Mouse (Mus musculus) thymus, postnatal 10 days (tissue): ENCODE results near the gene Itgav.
"Not testable (repeated sequence)": the region's sequence is repeated elsewhere in the genome, so short reads cannot be mapped to it uniquely, and the experiment has no call there.

Experiments used
- DNase-seq, 2 experiments: peaks; one replicate each; pipeline ENCODE4 v3.0.0; 2021; ENCODE audit warnings: low spot score in 2 of 2

Gene Itgav

GRCm38 (mm10) chr2:83713281-83713680 is 10.9 kb upstream of the Itgav start:
- not testable (repeated sequence) for DNase-seq

DNA sequence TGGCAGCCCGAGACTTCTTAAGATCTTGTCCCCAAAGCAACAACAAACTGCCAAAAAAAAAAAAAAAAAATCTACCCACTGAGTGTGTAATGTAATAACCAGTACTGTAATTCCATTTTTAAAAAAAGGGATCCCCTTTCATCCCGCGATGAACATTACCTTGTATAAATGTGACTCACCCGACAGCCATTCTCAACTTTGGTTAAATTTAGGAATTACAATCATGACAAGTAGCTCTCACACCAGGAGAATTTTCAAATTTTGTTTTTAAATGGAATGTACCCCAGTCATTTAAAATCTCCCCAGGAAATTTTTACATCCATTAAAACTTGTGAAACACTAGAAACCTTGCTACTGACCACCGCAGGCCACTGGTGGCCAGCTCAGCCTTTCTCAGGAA is 10.3 kb upstream of the Itgav start:
- no peak for DNase-seq

DNA sequence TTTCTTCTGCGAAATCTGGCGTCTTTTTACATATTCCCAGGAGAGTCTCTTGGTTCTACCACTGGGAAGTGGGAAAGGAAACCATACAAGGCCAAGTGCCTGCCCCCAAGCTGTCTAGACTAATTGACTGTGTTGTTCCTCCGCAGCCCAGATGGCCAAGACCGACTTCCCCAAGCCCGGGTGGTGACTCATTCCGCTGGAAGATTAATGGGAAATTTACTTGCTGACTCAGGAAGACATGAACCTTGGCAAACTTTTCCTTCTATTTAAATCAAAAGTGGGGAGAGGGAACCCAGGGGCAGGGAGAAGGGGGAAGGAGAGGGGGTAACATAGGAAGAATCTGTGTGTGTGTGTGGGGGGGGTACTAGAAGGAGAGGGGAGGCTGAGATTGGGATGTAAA is 9.4 kb upstream of the Itgav start:
- DNase-seq: no peak

- DNase-seq: no peak
Observed at GRCm38 (mm10) chr2:83718341-83718740, 5.9 kb upstream of the Itgav start.

- no peak for DNase-seq
Observed at GRCm38 (mm10) chr2:83721635-83722034, 2.6 kb upstream of the Itgav start.

DNA sequence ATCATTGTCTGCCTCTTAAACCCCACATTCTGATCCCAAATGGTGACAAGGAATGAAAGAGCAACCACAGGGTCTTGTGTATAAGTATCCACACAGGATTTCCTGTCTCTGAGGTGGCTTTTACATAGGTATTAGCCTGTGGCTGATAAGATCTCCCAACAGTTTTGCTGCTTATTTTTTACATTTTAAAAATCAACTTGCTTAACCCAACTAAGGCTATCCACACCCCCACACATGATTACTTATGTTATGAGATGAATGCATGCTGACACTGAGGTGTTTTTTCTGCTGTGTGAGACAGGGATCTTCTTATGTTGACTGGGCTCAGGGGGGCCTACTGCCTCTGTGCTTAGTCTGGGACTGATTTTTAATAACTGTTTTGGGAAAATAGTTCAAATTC is 1.3 kb upstream of the Itgav start:
- DNase-seq: no peak

DNA sequence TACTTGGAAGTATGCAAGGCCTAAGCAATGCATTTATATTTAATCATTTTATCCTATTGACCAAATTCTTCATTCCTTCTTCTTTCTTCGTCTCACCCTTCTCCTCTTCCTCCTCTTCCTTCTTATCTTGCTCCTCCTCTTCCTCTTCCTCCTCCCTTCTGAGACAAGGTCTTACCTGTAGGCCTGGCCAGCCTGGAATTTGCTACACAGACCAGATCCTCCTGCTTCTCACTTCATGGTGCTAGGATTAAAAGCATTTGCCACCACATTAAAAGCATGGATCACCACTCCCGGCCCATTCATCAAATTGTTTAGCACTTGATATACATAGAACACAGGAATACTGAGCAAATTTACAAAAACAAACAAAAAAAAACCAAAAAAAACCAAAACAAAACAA is 851 bp upstream of the Itgav start:
- no peak for DNase-seq

DNA sequence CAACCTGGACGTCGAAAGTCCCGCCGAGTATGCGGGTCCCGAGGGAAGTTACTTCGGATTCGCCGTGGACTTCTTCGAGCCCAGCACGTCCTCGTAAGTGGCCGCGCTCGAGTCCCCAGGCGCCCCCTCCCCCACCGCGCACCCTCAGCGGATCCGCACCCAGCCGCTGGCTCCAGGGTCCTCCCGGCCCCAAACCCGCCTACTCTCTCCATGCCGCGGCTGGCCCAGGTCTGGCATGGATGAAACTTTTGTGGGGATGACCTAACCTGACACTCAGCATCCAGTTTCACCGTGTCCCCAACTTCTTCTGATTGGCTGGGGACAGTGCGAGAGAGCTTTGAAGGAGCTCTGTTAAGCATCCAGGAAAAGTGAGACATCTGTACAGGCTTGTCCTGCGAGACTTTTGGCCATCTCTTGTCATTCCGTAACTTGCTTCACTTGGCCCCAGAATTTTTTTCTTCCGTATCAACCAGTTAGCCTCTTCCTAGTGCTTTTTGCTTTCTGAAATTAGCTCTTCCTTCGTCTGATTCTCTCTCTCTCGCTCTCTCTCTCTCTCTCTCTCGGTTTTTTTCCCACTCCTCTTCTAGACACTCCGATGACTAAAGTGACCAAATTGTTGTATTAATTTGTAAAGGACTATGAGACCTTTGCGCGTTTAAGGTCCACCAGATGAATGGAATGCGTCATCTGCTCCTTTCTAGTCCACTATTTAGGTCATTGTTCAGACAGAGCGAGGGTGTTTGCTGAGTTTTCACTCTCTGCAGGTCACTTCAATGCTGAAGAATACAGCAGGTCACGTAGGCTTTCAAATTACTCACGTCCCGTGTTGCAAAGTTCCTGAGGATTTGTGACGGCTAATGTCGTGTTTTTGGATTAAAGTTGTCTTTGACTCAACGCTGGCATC is 882 bp downstream of the Itgav start:
- DNase-seq: peak; percentile 38 to 57

DNA sequence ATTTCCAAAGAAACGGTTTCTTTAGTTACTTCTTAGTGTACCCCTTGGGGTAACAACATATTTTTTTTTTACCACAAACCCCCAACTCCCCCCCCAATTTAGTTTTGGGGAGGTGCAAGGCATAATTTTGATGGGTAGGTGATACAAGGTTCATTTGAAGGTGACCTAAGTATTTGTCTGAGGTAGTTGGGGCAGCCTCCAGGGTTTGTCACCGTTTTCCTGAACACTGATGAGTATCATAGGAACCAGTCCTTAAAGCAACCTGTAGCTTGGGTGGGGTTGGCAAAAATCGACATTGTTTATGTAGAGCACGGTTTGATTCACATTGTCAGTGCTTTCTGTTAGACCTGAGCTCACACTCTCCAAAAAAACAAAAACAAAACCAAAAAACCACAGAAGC is 1.6 kb downstream of the Itgav start:
- DNase-seq: no peak

GRCm38 (mm10) chr2:83728238-83728682 is 4.1 kb downstream of the Itgav start:
- DNase-seq: no peak

GRCm38 (mm10) chr2:83729339-83729738 is 5.1 kb downstream of the Itgav start:
- DNase-seq: no peak

- DNase-seq: no peak
Observed at GRCm38 (mm10) chr2:83732896-83733295, 8.7 kb downstream of the Itgav start.

DNA sequence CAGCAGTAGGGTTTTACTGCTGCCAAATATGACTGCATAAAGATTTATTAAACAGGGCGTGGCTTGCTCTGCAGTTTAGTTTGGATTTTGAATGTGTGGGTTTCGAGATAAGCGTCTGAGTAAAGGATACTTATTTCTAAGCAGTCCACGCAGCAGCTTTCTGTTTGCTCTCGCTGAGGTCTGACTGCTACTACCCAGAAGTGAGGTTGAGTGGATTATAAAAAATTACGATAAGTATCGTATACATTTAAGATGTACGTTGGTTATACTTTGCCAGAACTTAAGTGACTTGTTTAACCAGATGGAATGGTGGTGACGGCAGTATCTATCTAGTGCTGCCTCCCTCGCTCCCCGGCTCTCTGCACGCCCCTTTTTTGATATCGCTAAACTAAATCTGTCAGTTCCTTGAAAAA is 9.8 kb downstream of the Itgav start:
- DNase-seq: no peak

- DNase-seq: no peak
Observed at GRCm38 (mm10) chr2:83735276-83735675, 11.1 kb downstream of the Itgav start.

DNA sequence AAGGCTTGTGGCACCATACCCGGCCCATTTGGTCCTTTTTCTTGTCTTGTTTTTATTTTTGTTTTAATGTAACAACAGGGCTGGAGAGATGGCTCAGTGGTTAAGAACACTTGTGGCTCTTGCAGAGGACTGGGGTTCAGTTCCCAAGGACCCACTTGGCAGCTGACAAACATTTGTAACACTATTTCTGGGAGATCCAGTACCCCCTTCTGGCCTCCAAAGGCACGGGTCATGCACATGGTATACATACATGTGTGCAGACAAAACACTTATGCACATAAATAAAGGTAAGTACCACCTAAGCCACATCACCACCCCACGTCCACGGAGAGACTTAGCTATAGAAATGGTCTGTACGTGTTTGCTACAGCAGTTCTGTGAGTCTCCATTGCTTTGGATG is 12.6 kb downstream of the Itgav start:
- no peak for DNase-seq

GRCm38 (mm10) chr2:83738586-83739251 is 14.5 kb downstream of the Itgav start:
- DNase-seq: no peak

DNA sequence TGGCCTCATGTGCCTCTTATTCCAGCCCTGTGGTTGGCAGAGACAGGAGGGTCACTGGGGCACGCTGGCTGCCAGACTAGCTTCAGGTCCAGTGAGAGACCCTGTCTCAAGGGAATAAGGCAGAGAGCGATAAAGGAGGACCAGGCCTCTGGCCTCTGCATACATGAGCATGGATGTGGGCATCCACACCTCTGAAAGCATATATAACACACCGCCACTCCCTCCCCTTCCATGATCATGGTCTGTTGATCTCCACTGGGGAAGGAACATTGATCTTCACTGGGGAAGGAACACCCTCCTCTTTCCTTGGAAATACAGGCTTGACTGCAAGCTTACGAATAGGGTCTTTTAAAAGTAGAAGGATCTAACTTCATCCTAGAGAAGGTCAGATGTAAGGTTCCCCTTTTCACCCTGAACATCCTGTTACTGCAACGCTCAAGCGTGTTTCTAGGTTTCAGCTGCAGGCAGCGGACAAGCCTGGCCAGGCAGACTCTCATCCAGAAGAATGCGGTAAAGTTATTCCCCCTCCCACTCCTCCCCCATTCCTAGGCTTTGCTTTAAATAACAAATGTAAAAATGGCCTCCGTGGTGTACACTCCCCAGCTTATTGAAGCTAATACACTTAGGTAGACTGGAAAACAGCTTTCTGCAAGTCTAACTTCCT is 15.4 kb downstream of the Itgav start:
- no peak for DNase-seq

DNA sequence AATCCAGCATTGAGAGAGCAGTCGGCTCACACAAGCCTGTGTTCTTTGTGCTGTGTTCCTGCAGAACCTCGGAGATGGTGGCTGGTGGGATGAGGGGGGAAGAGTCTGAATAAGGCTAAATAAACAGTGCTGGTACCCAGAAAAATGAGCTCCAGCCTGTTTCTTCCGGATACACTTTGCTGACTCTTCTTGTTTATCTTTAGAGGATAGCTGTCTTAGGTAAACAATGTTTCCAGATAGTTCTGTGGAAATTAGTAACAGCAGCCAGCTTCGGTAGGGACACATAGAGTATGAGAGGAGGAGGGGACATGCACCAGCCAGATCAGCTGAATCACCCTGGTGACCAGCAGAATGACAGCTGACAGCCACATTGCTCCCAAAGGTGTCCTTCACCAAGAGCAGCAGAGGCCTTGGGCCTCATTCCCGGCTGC is 16.4 kb downstream of the Itgav start:
- DNase-seq: no peak

- no peak for DNase-seq
Observed at GRCm38 (mm10) chr2:83742210-83742609, 18.0 kb downstream of the Itgav start.

DNA sequence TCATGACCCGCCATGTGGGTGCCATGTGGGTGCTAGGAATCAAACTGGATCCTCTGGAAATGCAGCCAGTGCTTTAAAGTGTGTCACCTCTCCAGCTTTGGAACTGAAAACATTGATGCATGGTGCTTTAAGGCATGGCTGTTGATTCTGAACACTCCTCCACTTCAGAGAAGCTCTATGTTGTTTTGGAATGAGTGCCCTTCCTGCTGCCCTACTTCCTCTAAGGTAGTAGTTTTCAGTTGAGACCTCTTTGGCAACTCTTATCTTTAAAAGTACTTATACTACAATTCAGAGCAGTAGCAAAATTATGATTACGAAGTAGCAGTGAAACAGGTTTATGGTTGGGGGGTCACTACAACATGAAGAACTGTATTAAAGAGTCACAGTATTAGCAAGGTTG is 18.6 kb downstream of the Itgav start:
- no peak for DNase-seq

DNA sequence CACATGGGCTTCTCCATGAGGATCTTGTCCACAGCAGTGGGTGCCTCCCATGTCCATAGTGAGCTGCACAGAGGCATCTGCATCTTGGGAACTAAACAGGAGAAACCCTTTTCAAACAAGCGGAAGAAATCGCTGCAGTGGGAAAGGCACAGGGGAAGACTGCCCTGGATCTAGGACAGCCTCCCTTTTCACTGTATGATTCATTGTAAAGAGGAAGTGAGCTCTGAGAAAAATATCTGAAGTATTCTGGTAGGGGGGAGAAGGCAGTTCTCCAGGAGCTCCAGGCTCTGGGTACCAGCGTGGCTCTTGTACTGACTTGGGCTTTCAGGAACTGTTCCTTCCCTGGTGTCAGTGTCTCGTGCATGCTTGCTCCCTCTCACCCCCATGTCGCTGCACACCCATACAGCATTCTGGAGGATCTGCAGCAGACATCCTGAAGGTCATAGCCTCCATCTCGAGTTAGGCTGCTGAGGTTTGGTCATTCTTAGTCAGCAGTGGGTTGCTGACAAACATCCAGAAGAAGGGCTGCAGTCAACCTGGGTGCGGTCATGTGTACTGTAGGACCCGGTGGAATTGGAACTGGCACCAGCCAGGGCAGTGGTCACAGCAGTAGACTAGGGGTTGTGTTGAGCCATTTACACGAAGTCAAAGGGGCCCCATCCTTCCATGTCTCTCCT is 20.2 kb downstream of the Itgav start:
- DNase-seq: no peak

GRCm38 (mm10) chr2:83745257-83745656 is 21.1 kb downstream of the Itgav start:
- no peak for DNase-seq
